Mouse (Mus musculus) kidney, adult 9 months (tissue): ENCODE measurements at regions not wholly inside any gene's neighbourhood (a gene's known extent, or its start where the extent isn't known, plus 50 kb on each side); places are given as distances from the start of the nearest gene placed in this dataset.
A peak's percentile ranks its signal among the peaks of the same experiment; 100 is the strongest.

Source experiments
- DNase-seq: peaks from one replicate; pipeline ENCODE4 v3.0.0; 2022

- DNase-seq: peak; percentile 68
These were observed 158.8 kb upstream of the Phyhipl start for GRCm38 (mm10) chr10:70814354-70815131.

GRCm38 (mm10) chr10:70809411-70809810 is 153.6 kb upstream of the Phyhipl start:
- no peak for DNase-seq

- DNase-seq: no peak
These were observed 151.1 kb upstream of the Phyhipl start for GRCm38 (mm10) chr10:70806786-70807385.

- peak; percentile 47 for DNase-seq
These were observed 145.1 kb upstream of the Phyhipl start for GRCm38 (mm10) chr10:70800736-70801306.

GRCm38 (mm10) chr10:70799906-70800305 is 144.1 kb upstream of the Phyhipl start:
- DNase-seq: no peak

GRCm38 (mm10) chr10:70799191-70799742 is 143.5 kb upstream of the Phyhipl start:
- DNase-seq: no peak

- peak; percentile 28 for DNase-seq
These were observed 133.2 kb upstream of the Phyhipl start for GRCm38 (mm10) chr10:70788814-70789452.

- no peak for DNase-seq
These were observed 125.3 kb upstream of the Phyhipl start for GRCm38 (mm10) chr10:70781036-70781435.

- no peak for DNase-seq
These were observed 122.8 kb upstream of the Phyhipl start for GRCm38 (mm10) chr10:70778596-70778995.

- no peak for DNase-seq
These were observed 118.8 kb upstream of the Phyhipl start for GRCm38 (mm10) chr10:70774571-70774970.

GRCm38 (mm10) chr10:70774159-70774558 is 118.4 kb upstream of the Phyhipl start:
- DNase-seq: no peak

GRCm38 (mm10) chr10:70767461-70767860 is 111.7 kb upstream of the Phyhipl start:
- no peak for DNase-seq

- DNase-seq: no peak
These were observed 111.1 kb upstream of the Phyhipl start for GRCm38 (mm10) chr10:70766869-70767268.

- no peak for DNase-seq
These were observed 110.7 kb upstream of the Phyhipl start for GRCm38 (mm10) chr10:70766450-70766849.

- no peak for DNase-seq
These were observed 107.4 kb upstream of the Phyhipl start for GRCm38 (mm10) chr10:70763206-70763605.

- DNase-seq: no peak
These were observed 103.9 kb upstream of the Phyhipl start for GRCm38 (mm10) chr10:70759686-70760085.

GRCm38 (mm10) chr10:70751771-70752170 is 96.0 kb upstream of the Phyhipl start:
- no peak for DNase-seq

GRCm38 (mm10) chr10:70750356-70751145 is 94.8 kb upstream of the Phyhipl start:
- no peak for DNase-seq

- no peak for DNase-seq
These were observed 90.8 kb upstream of the Phyhipl start for GRCm38 (mm10) chr10:70746612-70747011.

- DNase-seq: no peak
These were observed 86.1 kb upstream of the Phyhipl start for GRCm38 (mm10) chr10:70741909-70742308.

- no peak for DNase-seq
These were observed 84.3 kb upstream of the Phyhipl start for GRCm38 (mm10) chr10:70740095-70740494.

- no peak for DNase-seq
These were observed 83.7 kb upstream of the Phyhipl start for GRCm38 (mm10) chr10:70739348-70739966.
